Mouse (Mus musculus) thymus, adult 2 months (tissue): ENCODE results near the gene Rassf8.

Experiments used
- CTCF ChIP-seq: fragments of 200-500 bp; IDR thresholded peaks from 2 replicates; pipeline ENCODE4 v1.5.1; 2012; ENCODE audit warnings: mild to moderate bottlenecking, control low read depth, low read length, moderate library complexity, borderline replicate concordance; ENCODE audit not compliant: control insufficient read depth, poor library complexity, insufficient read depth; ENCODE audit errors: extremely low read depth
- POLR2A ChIP-seq: fragments of 200-500 bp; IDR thresholded peaks from 2 replicates; pipeline ENCODE4 v1.6.1; 2012; ENCODE audit warnings: mild to moderate bottlenecking, low read length, control low read depth, moderate library complexity; ENCODE audit not compliant: control insufficient read depth, poor library complexity, insufficient read depth; ENCODE audit errors: extremely low read depth

DNA sequence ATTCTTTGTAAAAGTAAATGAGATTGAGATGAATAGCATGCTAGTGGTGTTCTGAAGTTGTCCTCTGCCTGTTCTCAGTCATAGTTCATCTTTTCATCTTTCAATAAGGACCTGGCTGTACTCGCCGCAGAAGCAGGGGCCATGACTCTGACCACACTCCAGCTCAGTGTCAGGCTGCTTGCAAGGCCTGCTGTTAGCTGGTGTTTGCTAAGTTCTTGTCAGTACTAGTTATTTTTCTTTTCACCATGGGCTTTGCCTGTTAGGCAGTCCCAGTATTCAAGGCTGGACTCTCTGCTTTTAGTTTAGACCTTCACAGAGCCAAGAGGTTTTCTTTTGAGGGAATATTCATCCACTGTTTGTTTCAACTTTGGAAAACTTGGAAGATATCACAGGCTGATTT, 40.8 kb downstream of the Rassf8 start:
- TF ChIP-seq CTCF (no peak), POLR2A (no peak)
